In genomic region chr5:118747026-118747425, GRCm38 (mm10) we compare ENCODE assay signal across 24 mouse cellular contexts.
DNase-seq lines count a peak whose midpoint lies in the region; ATAC-seq and TF ChIP-seq lines count a peak whose summit lies in the region.
"Had no signal": no experiment of that assay in that cellular context is flagged by ENCODE, and none has a peak within 500 bp of the region (broad histone marks: within the 10 kb centered on the region; RNA-seq: fewer than 3 reads in every experiment).

No protein-coding gene starts in this region.

- peaks cover 65% of the 10 kb centered on the region for H3K36me3 ChIP-seq in lung, embryonic 15.5 days
- H3K36me3 ChIP-seq in midbrain, postnatal 0 days (ENCODE audit: insufficient read depth, low read length) = peaks cover 84% of the 10 kb centered on the region
- H3K36me3 ChIP-seq in midbrain, embryonic 13.5 days = peaks cover 95% of the 10 kb centered on the region

- no peaks in the 10 kb centered on the region for H3K4me1 ChIP-seq in lung, embryonic 15.5 days
- no peaks in the 10 kb centered on the region for H3K4me1 ChIP-seq in lung, adult 2 months (ENCODE audit: control insufficient read depth, insufficient read depth, low read length)
- H3K4me1 ChIP-seq in midbrain, postnatal 0 days (ENCODE audit: insufficient read depth, low read length) = no peaks in the 10 kb centered on the region
- H3K4me1 ChIP-seq in midbrain, embryonic 13.5 days (replicated peaks) = no peaks in the 10 kb centered on the region
- H3K4me1 ChIP-seq: embryonic facial prominence, embryonic 10.5 days; embryonic facial prominence, embryonic 12.5 days had no signal

- intact Hi-C loops in gastrocnemius, adult 2 months (cut with DNase I) = no loop called here
- intact Hi-C loops in left cerebral cortex, postnatal 4 days (cut with DNase I) = no loop called here

- DNase-seq in gastrocnemius, adult 2 months = peak; percentile 14
- DNase-seq in gastrocnemius, adult 8-10 months (ENCODE audit: low spot score in 2 of 2) = no peak
- DNase-seq in left cerebral cortex, postnatal 4 days = peak; percentile 35
- no peak for DNase-seq in left cerebral cortex, adult 11 months (ENCODE audit: low spot score)
- no peak for DNase-seq in lung, adult 2 months
- peak; percentile 40 for DNase-seq in midbrain, postnatal 0 days (ENCODE audit: low spot score)
- DNase-seq: adrenal gland, adult 8-10 months; adrenal gland, postnatal 14 days; adrenal gland, postnatal 36 days; B cell, adult 2 months; cerebellum, adult 11-12 months; cerebellum, adult 2 months; cerebellum, adult 9-10 months; cerebellum, postnatal 25 days had no signal

- TF ChIP-seq CTCF in gastrocnemius, adult 2 months (IDR thresholded peaks at IDR 0.05) = no peak
- no peak for TF ChIP-seq CTCF in lung, adult 2 months (IDR thresholded peaks at IDR 0.05; ENCODE audit: insufficient read depth, low read length)
- no peak for TF ChIP-seq CTCF in midbrain, postnatal 0 days (IDR thresholded peaks at IDR 0.05)

- H3K4me2 ChIP-seq in lung, embryonic 15.5 days = no peak overlapping the region
- H3K4me2 ChIP-seq in midbrain, postnatal 0 days (ENCODE audit: low read depth, low read length, poor library complexity, severe bottlenecking) = no peak overlapping the region
- H3K4me2 ChIP-seq in midbrain, embryonic 13.5 days (replicated peaks) = no peak overlapping the region
- H3K4me2 ChIP-seq: embryonic facial prominence, embryonic 12.5 days; forebrain, embryonic 13.5 days had no signal

- TF ChIP-seq POLR2A in lung, adult 2 months (IDR thresholded peaks at IDR 0.05; ENCODE audit: borderline replicate concordance, extremely low read depth, low read depth, low read length) = no peak

- no peak overlapping the region for H3K9ac ChIP-seq in lung, embryonic 15.5 days
- H3K9ac ChIP-seq in midbrain, postnatal 0 days (replicated peaks; ENCODE audit: low read length, poor library complexity, severe bottlenecking) = no peak overlapping the region
- H3K9ac ChIP-seq in midbrain, embryonic 13.5 days (replicated peaks) = no peak overlapping the region
- H3K9ac ChIP-seq: embryonic facial prominence, embryonic 12.5 days; forebrain, embryonic 13.5 days had no signal

- H3K9me3 ChIP-seq in lung, embryonic 15.5 days = no peaks in the 10 kb centered on the region
- no peaks in the 10 kb centered on the region for H3K9me3 ChIP-seq in midbrain, postnatal 0 days (ENCODE audit: low read length)
- no peaks in the 10 kb centered on the region for H3K9me3 ChIP-seq in midbrain, embryonic 13.5 days
- H3K9me3 ChIP-seq: embryonic facial prominence, embryonic 10.5 days; embryonic facial prominence, embryonic 12.5 days; forebrain, embryonic 13.5 days; G1E had no signal

- WGBS in lung, embryonic 15.5 days = 60% methylated on average over 10 of the region's 10 CpGs
- WGBS in lung, adult 2 months = 85% methylated on average over 10 of the region's 10 CpGs
- WGBS in midbrain, postnatal 0 days = 90% methylated on average over 10 of the region's 10 CpGs
- 92% methylated on average over 10 of the region's 10 CpGs for WGBS in midbrain, embryonic 13.5 days

- no peaks in the 10 kb centered on the region for H3K27me3 ChIP-seq in lung, embryonic 15.5 days
- no peaks in the 10 kb centered on the region for H3K27me3 ChIP-seq in midbrain, postnatal 0 days (ENCODE audit: insufficient read depth, low read length)
- H3K27me3 ChIP-seq in midbrain, embryonic 13.5 days = no peaks in the 10 kb centered on the region
- H3K27me3 ChIP-seq: CH12.LX; embryonic facial prominence, embryonic 12.5 days; forebrain, embryonic 13.5 days; Patski had no signal

- no peak overlapping the region for H3K27ac ChIP-seq in gastrocnemius, adult 2 months
- no peak overlapping the region for H3K27ac ChIP-seq in lung, embryonic 15.5 days
- H3K27ac ChIP-seq in midbrain, postnatal 0 days (ENCODE audit: low read depth, low read length) = no peak overlapping the region
- H3K27ac ChIP-seq in midbrain, embryonic 13.5 days = no peak overlapping the region
- H3K27ac ChIP-seq: embryonic facial prominence, embryonic 10.5 days; embryonic facial prominence, embryonic 12.5 days; forebrain, embryonic 13.5 days had no signal

- 0 out of 2 replicates have a peak, but pooled peaks have one; percentile 27 for ATAC-seq in lung, embryonic 15.5 days (ENCODE audit: borderline replicate concordance, extremely low read depth, low FRiP score, low TSS enrichment)
- no peak for ATAC-seq in midbrain, postnatal 0 days (ENCODE audit: low FRiP score)
- no peak for ATAC-seq in midbrain, embryonic 13.5 days
- ATAC-seq: activated CD4-positive, CD25-positive, alpha-beta regulatory T cell, adult 4 months; CD4-positive, CD25-positive, alpha-beta regulatory T cell, adult 4 months; forebrain, embryonic 13.5 days; Patski had no signal

- no peak overlapping the region for H3K4me3 ChIP-seq in gastrocnemius, adult 2 months
- no peak overlapping the region for H3K4me3 ChIP-seq in lung, embryonic 15.5 days
- no peak overlapping the region for H3K4me3 ChIP-seq in lung, adult 2 months (replicated peaks; ENCODE audit: extremely low read depth, low read depth, low read length)
- no peak overlapping the region for H3K4me3 ChIP-seq in midbrain, postnatal 0 days (ENCODE audit: low read depth, low read length)
- no peak overlapping the region for H3K4me3 ChIP-seq in midbrain, embryonic 13.5 days (replicated peaks)
- H3K4me3 ChIP-seq: embryonic facial prominence, embryonic 10.5 days; embryonic facial prominence, embryonic 12.5 days; forebrain, embryonic 13.5 days had no signal

Comparison
In these comparisons a context has a peak if more than half of its experiments do, and no peak if none do; other contexts are left out.
1. DNase-seq: peak in gastrocnemius, adult 2 months (single experiment), left cerebral cortex, postnatal 4 days (single experiment) and midbrain, postnatal 0 days (single experiment); none in gastrocnemius, adult 8-10 months (0 of 2), left cerebral cortex, adult 11 months (single experiment) and lung, adult 2 months (single experiment).